Mouse (Mus musculus) bone marrow macrophage, adult 2 months (primary cell): ENCODE measurements around the gene Knop1.

Experiments used
- CTCF ChIP-seq: IDR thresholded peaks from 2 replicates; pipeline ENCODE4 v1.5.1; 2012; ENCODE audit warnings: low read depth, mild to moderate bottlenecking, low read length, moderate library complexity
- POLR2A ChIP-seq: IDR thresholded peaks from 2 replicates; pipeline ENCODE4 v1.6.1; 2012; ENCODE audit warnings: mild to moderate bottlenecking, low read depth, low read length, borderline replicate concordance

DNA sequence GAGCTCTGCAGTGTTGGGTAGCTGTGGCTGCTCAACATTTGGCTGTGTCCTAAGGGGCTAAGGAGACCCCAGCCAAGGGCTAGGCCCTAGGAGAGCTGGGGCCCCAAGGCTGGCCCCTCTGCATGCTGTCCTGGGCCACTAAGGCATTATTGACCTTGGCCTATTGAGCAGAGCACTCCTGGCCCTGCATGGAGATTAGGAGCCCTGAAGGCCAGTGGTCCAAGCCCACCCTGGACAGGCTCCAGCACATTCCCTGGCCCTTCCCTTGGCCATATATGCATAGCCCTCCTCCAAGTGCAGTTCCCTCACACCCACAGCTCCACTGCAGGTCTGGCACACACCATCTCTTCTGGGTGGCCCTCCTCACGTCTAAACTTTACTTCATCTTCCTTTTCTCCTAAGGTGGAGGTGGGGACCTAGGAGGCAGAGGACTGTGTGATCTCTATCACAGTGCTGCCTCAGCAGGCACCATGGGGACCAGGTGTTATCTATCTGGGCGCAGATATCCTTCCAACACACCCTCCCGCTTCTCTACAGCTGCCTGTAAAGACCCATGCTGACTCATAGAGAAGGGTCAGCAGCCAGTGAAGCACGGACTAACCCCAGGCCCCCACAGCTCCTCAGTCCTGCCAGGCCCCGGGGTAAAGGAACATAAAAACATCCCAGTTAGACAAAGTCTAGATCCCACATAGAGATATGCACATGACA lies 6.4 kb downstream of the Knop1 start:
- TF ChIP-seq POLR2A (no peak), CTCF (no peak; the same call in 1 of the 2 replicates)
